14 mouse cellular contexts compared by ENCODE assay signal in genomic region chr17:13817789-13818188, GRCm38 (mm10).
"Had no signal": no experiment of that assay in that cellular context is flagged by ENCODE, and none has a peak within 500 bp of the region (broad histone marks: within the 10 kb centered on the region; RNA-seq: fewer than 3 reads in every experiment).

No protein-coding gene starts in this region.

- ATAC-seq: liver, postnatal 0 days; lung, postnatal 0 days had no signal

- DNase-seq: kidney, adult 11 months; kidney, adult 8-10 months; kidney, postnatal 10 days; kidney, postnatal 36 days; layer of hippocampus, postnatal 36 days; left cerebral cortex, postnatal 4 days; liver, postnatal 0 days; lung, embryonic 14.5 days; midbrain, embryonic 14.5 days; right cerebral cortex, adult 18-20 months; right cerebral cortex, postnatal 14 days; right cerebral cortex, postnatal 4 days; thymus, postnatal 25 days had no signal
